Mouse (Mus musculus): ENCODE measurements at regions not wholly inside any gene's neighbourhood (a gene's known extent, or its start where the extent isn't known, plus 50 kb on each side); places are given as distances from the start of the nearest gene placed in this dataset.
A peak's percentile ranks its signal among the peaks of the same experiment; 100 is the strongest.

DNA sequence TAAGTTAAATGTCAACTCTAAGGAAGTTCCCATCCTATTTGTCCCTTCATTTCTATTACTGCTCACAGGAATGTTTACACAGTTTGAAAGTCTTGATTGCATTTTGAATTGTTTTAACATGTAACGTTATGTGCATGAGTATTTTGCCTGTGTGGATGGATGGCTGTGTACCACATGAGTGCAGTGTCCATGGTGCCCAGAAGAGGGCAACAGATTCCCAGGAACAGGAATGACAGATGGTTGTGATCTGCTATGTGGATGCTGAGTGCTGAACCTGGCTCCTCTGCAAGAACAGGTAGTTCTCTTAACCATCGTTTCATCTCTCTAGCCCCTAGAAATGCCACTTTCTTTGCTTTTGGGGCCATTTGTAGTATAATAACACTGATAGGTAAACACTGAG lies 597.9 kb upstream of the Zwint start:
- Histone ChIP-seq H3K4me2 (replicated peaks; ENCODE audit: low read depth) (no peak overlapping the region), H3K4me3 (ENCODE audit: low read depth, low read length) (no peak overlapping the region), H3K27me3 (ENCODE audit: control insufficient read depth, insufficient read depth, low read length) (no peaks in the 10 kb centered on the region), H3K9ac (ENCODE audit: low read length) (no peak overlapping the region), H3K4me1 (replicated peaks; ENCODE audit: control insufficient read depth, insufficient read depth) (no peaks in the 10 kb centered on the region), H3K36me3 (ENCODE audit: control insufficient read depth, insufficient read depth, low read length) (no peaks in the 10 kb centered on the region), H3K27ac (replicated peaks) (no peak overlapping the region), H3K9me3 (ENCODE audit: control insufficient read depth, low read length) (no peaks in the 10 kb centered on the region)
- ATAC-seq (ENCODE audit: low FRiP score, low TSS enrichment), result no peak
- TF ChIP-seq CTCF (IDR thresholded peaks at IDR 0.05; ENCODE audit: low read depth) (peak; percentile 37), EP300 (optimal IDR thresholded peaks at IDR 0.05) (no peak)
- DNase-seq (ENCODE audit: low spot score), result no peak
- WGBS, result 78% methylated on average over 2 of the region's 2 CpGs

DNA sequence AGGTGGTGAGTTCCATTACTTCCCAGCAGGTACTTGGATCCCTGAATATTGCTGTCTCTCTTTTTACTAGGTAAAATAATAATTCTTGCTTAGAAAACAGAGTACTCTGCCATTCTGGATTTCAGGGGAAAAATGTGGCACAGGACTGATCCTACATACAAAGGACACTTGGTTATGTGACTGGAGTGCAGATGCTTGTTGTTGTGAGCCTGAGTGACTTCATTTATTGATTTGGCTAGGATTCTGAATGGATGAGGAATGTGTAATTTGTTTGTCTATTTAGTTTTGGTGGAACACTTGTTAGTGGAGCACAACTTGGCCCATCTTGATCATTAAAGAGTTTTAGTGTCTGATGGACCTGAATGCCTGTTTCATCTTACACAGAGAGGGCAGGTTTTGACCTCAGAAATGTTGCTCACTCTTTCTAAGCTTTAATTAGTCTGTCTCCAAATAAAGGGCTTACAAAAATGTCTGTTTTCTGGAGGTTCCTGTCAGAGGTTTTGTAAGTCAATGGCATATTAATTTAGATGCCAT lies 583.4 kb upstream of the Zwint start:
- DNase-seq (ENCODE audit: low spot score), result no peak
- Histone ChIP-seq H3K9ac (ENCODE audit: low read length) (no peak overlapping the region), H3K9me3 (ENCODE audit: control insufficient read depth, low read length) (no peaks in the 10 kb centered on the region), H3K36me3 (ENCODE audit: control insufficient read depth, insufficient read depth, low read length) (no peaks in the 10 kb centered on the region), H3K4me1 (replicated peaks; ENCODE audit: control insufficient read depth, insufficient read depth) (no peaks in the 10 kb centered on the region), H3K4me2 (replicated peaks; ENCODE audit: low read depth) (no peak overlapping the region), H3K4me3 (ENCODE audit: low read depth, low read length) (no peak overlapping the region), H3K27ac (replicated peaks) (no peak overlapping the region), H3K27me3 (ENCODE audit: control insufficient read depth, insufficient read depth, low read length) (no peaks in the 10 kb centered on the region)
- TF ChIP-seq CTCF (IDR thresholded peaks at IDR 0.05; ENCODE audit: low read depth) (no peak), EP300 (optimal IDR thresholded peaks at IDR 0.05) (no peak)
- no peak for ATAC-seq (ENCODE audit: low FRiP score, low TSS enrichment)

DNA sequence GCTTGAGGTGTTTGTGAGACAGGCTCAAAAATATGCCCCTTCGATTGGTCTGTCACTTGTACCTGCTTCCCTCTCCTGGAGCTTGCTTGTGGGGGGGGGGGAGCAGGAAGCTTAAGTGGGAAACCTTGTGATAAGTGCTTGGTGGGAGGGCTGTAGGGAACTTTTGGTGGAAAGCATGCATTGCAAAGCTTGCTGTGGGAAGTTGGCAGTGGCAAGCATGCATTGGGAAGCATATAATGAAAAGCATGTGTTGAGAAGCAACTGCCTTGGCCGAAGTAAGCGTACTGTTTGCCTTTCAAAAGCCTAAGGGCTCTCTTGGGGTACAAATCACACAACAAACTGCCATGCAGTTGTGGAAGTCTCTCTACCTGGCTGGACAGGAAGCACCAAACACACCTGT lies 576.3 kb upstream of the Zwint start:
- Histone ChIP-seq H3K9ac (ENCODE audit: low read length) (no peak overlapping the region), H3K27ac (replicated peaks) (no peak overlapping the region), H3K4me1 (replicated peaks; ENCODE audit: control insufficient read depth, insufficient read depth) (no peaks in the 10 kb centered on the region), H3K36me3 (ENCODE audit: control insufficient read depth, insufficient read depth, low read length) (no peaks in the 10 kb centered on the region), H3K4me3 (ENCODE audit: low read depth, low read length) (no peak overlapping the region), H3K9me3 (ENCODE audit: control insufficient read depth, low read length) (no peaks in the 10 kb centered on the region), H3K27me3 (ENCODE audit: control insufficient read depth, insufficient read depth, low read length) (no peaks in the 10 kb centered on the region), H3K4me2 (replicated peaks; ENCODE audit: low read depth) (no peak overlapping the region)
- DNase-seq (ENCODE audit: low spot score), result no peak
- TF ChIP-seq CTCF (IDR thresholded peaks at IDR 0.05; ENCODE audit: low read depth) (no peak), EP300 (optimal IDR thresholded peaks at IDR 0.05) (no peak)
- ATAC-seq (ENCODE audit: low FRiP score, low TSS enrichment), result no peak
- WGBS, result 84% methylated on average over 3 of the region's 3 CpGs

DNA sequence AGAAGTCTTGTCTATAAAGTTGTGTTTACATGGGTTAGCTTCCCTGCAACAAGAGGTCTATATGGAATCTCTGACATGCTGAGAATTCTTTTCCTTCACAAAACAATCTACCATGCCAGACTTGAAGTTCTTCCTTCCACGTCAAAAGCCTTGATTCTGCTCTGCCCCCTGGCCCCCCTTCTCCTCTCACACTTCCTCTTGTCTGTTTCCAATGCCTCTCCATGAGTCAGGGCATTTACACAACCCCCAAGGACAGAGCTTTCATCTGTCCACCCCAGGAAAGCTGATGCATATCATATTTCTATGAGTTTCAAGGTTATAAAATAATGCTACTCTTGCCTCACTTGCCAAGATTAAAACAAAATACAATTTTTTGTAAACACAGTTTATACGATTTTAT lies 557.7 kb upstream of the Zwint start:
- H3K9ac ChIP-seq (ENCODE audit: low read length), result no peak overlapping the region
- no peak overlapping the region for H3K27ac ChIP-seq (replicated peaks)
- ATAC-seq (ENCODE audit: low FRiP score, low TSS enrichment) (no peak), DNase-seq (ENCODE audit: low spot score) (no peak)
- WGBS, result 46% methylated on average over 2 of the region's 2 CpGs
- H3K4me3 ChIP-seq (ENCODE audit: low read depth, low read length), result no peak overlapping the region
- no peaks in the 10 kb centered on the region for H3K4me1 ChIP-seq (replicated peaks; ENCODE audit: control insufficient read depth, insufficient read depth)
- no peaks in the 10 kb centered on the region for H3K27me3 ChIP-seq (ENCODE audit: control insufficient read depth, insufficient read depth, low read length)
- no peaks in the 10 kb centered on the region for H3K9me3 ChIP-seq (ENCODE audit: control insufficient read depth, low read length)
- no peak overlapping the region for H3K4me2 ChIP-seq (replicated peaks; ENCODE audit: low read depth)
- H3K36me3 ChIP-seq (ENCODE audit: control insufficient read depth, insufficient read depth, low read length), result no peaks in the 10 kb centered on the region
- TF ChIP-seq EP300 (optimal IDR thresholded peaks at IDR 0.05) (no peak), CTCF (IDR thresholded peaks at IDR 0.05; ENCODE audit: low read depth) (no peak)

DNA sequence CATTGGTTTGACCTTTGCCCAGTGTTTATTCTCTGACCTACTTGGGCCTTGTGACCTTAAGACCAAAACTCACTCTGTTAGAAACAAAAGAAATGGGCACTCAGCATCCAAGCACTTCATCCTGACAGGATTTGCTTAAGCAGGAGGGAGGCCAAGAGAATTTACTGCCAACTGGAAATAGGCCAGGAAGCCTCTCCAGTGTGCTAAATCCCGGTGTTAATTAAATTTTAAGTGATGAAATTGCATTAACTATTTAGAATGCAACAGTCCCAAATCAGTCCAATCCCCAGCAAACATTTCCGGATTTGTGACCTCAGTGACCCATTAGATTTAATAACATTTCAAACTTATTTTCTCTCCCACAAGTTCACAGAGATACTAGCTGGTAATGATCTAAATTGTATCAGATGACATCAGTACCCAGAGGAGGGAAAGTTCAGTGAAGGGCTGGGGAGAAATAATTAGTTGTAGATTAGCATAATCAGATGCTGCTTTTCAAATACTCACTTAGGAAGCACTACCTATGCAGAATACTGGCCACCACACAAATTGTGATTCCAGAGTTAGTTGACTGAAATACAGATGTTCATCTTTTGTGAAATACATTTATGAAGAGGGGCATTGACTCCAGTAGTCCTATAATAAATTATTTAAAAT lies 555.4 kb upstream of the Zwint start:
- ATAC-seq (ENCODE audit: low FRiP score, low TSS enrichment) (no peak), DNase-seq (ENCODE audit: low spot score) (no peak)
- Histone ChIP-seq H3K4me3 (ENCODE audit: low read depth, low read length) (no peak overlapping the region), H3K4me1 (replicated peaks; ENCODE audit: control insufficient read depth, insufficient read depth) (no peaks in the 10 kb centered on the region), H3K4me2 (replicated peaks; ENCODE audit: low read depth) (no peak overlapping the region), H3K9ac (ENCODE audit: low read length) (no peak overlapping the region), H3K27me3 (ENCODE audit: control insufficient read depth, insufficient read depth, low read length) (no peaks in the 10 kb centered on the region), H3K27ac (replicated peaks) (no peak overlapping the region), H3K36me3 (ENCODE audit: control insufficient read depth, insufficient read depth, low read length) (no peaks in the 10 kb centered on the region), H3K9me3 (ENCODE audit: control insufficient read depth, low read length) (no peaks in the 10 kb centered on the region)
- TF ChIP-seq CTCF (IDR thresholded peaks at IDR 0.05; ENCODE audit: low read depth) (no peak), EP300 (optimal IDR thresholded peaks at IDR 0.05) (no peak)
- WGBS, result 52% methylated on average over 2 of the region's 2 CpGs

DNA sequence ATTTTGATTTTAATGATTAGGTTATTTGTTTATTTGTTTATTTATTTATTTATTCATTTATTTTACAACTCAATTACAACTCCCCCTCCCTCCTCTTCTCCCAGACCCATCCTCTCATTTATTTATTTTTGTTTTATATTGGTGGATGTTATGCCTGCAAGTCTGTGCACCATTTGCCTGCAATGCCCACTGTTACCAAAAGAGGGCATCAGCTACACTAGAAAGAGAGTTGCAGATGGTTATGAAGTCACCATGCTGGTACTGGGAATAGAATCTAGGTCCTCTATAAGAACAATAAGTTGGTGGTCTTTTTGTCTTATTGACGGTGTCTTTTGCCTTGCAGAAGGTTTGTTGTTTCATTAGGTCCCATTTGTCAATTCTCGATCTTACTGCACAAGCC lies 535.2 kb upstream of the Zwint start:
- ATAC-seq (ENCODE audit: low FRiP score, low TSS enrichment) (no peak), DNase-seq (ENCODE audit: low spot score) (no peak)
- Histone ChIP-seq H3K4me2 (replicated peaks; ENCODE audit: low read depth) (no peak overlapping the region), H3K4me1 (replicated peaks; ENCODE audit: control insufficient read depth, insufficient read depth) (no peaks in the 10 kb centered on the region), H3K27ac (replicated peaks) (no peak overlapping the region), H3K27me3 (ENCODE audit: control insufficient read depth, insufficient read depth, low read length) (no peaks in the 10 kb centered on the region), H3K9ac (ENCODE audit: low read length) (no peak overlapping the region), H3K4me3 (ENCODE audit: low read depth, low read length) (no peak overlapping the region), H3K36me3 (ENCODE audit: control insufficient read depth, insufficient read depth, low read length) (no peaks in the 10 kb centered on the region), H3K9me3 (ENCODE audit: control insufficient read depth, low read length) (no peaks in the 10 kb centered on the region)
- TF ChIP-seq CTCF (IDR thresholded peaks at IDR 0.05; ENCODE audit: low read depth) (0 out of 2 replicates have a peak, but pooled peaks have one; percentile 16), EP300 (optimal IDR thresholded peaks at IDR 0.05) (no peak)
- 98% methylated on average over 2 of the region's 2 CpGs for WGBS
